Mouse (Mus musculus): Measurements from ENCODE around the gene Gm9833. TPM values are rescaled to one million over a fixed set of nuclear protein-coding genes. Genes with fewer than 3 reads are reported as not detected.

Gene Gm9833
- polyA plus RNA-seq, 1 experiment from 2014 or later: 2.5 TPM

- no peak for ATAC-seq (replicated peaks; ENCODE audit: low FRiP score)
- WGBS: 78% methylated on average over 7 of the region's 7 CpGs
- Histone ChIP-seq H3K9me3 (ENCODE audit: control insufficient read depth, low read length) (no peaks in the 10 kb centered on the region), H3K9ac (ENCODE audit: low read depth, low read length) (no peak overlapping the region), H3K27ac (ENCODE audit: low read depth, low read length) (no peak overlapping the region), H3K36me3 (ENCODE audit: control insufficient read depth, insufficient read depth, low read length) (no peaks in the 10 kb centered on the region), H3K27me3 (replicated peaks; ENCODE audit: control insufficient read depth, insufficient read depth, low read length) (peaks cover 12% of the 10 kb centered on the region), H3K4me3 (ENCODE audit: low read depth, low read length) (no peak overlapping the region), H3K4me2 (no peak overlapping the region), H3K4me1 (replicated peaks; ENCODE audit: control insufficient read depth, insufficient read depth, low read length) (no peaks in the 10 kb centered on the region)
- DNase-seq (ENCODE audit: low spot score): no peak
These were observed 2.4 kb upstream of the Gm9833 start for GRCm38 (mm10) chr3:10085396-10086119.

- H3K36me3 ChIP-seq (ENCODE audit: control insufficient read depth, insufficient read depth, low read length): no peaks in the 10 kb centered on the region
- H3K4me2 ChIP-seq: peak overlapping the region; percentile 28; the same call in 1 of the 2 replicates
- ATAC-seq (replicated peaks; ENCODE audit: low FRiP score): no peak
- DNase-seq (ENCODE audit: low spot score): no peak
- WGBS: 76% methylated on average over 8 of the region's 8 CpGs
- peaks cover 12% of the 10 kb centered on the region for H3K27me3 ChIP-seq (replicated peaks; ENCODE audit: control insufficient read depth, insufficient read depth, low read length)
- no peak overlapping the region for H3K9ac ChIP-seq (ENCODE audit: low read depth, low read length)
- H3K27ac ChIP-seq (ENCODE audit: low read depth, low read length): no peak overlapping the region
- H3K4me1 ChIP-seq (replicated peaks; ENCODE audit: control insufficient read depth, insufficient read depth, low read length): no peaks in the 10 kb centered on the region
- H3K9me3 ChIP-seq (ENCODE audit: control insufficient read depth, low read length): no peaks in the 10 kb centered on the region
- H3K4me3 ChIP-seq (ENCODE audit: low read depth, low read length): no peak overlapping the region
These were observed 399 bp upstream of the Gm9833 start for GRCm38 (mm10) chr3:10087511-10087910.

- Histone ChIP-seq H3K4me2 (no peak overlapping the region), H3K4me1 (replicated peaks; ENCODE audit: control insufficient read depth, insufficient read depth, low read length) (no peaks in the 10 kb centered on the region), H3K36me3 (ENCODE audit: control insufficient read depth, insufficient read depth, low read length) (no peaks in the 10 kb centered on the region), H3K9me3 (ENCODE audit: control insufficient read depth, low read length) (no peaks in the 10 kb centered on the region), H3K9ac (ENCODE audit: low read depth, low read length) (no peak overlapping the region), H3K27me3 (replicated peaks; ENCODE audit: control insufficient read depth, insufficient read depth, low read length) (peaks cover 7% of the 10 kb centered on the region), H3K27ac (ENCODE audit: low read depth, low read length) (no peak overlapping the region), H3K4me3 (ENCODE audit: low read depth, low read length) (no peak overlapping the region)
- DNase-seq (ENCODE audit: low spot score): no peak
- ATAC-seq (replicated peaks; ENCODE audit: low FRiP score): no peak
- WGBS: 72% methylated on average over 6 of the region's 6 CpGs
These were observed 3.8 kb downstream of the Gm9833 start for GRCm38 (mm10) chr3:10091616-10092140.

- Histone ChIP-seq H3K9ac (ENCODE audit: low read depth, low read length) (no peak overlapping the region), H3K4me3 (ENCODE audit: low read depth, low read length) (no peak overlapping the region), H3K4me2 (no peak overlapping the region), H3K9me3 (ENCODE audit: control insufficient read depth, low read length) (no peaks in the 10 kb centered on the region), H3K27ac (ENCODE audit: low read depth, low read length) (no peak overlapping the region), H3K27me3 (replicated peaks; ENCODE audit: control insufficient read depth, insufficient read depth, low read length) (peaks cover 2% of the 10 kb centered on the region), H3K4me1 (replicated peaks; ENCODE audit: control insufficient read depth, insufficient read depth, low read length) (no peaks in the 10 kb centered on the region), H3K36me3 (ENCODE audit: control insufficient read depth, insufficient read depth, low read length) (no peaks in the 10 kb centered on the region)
- ATAC-seq (replicated peaks; ENCODE audit: low FRiP score) (no peak), DNase-seq (ENCODE audit: low spot score) (no peak)
- WGBS: 17% methylated on average over 7 of the region's 7 CpGs
These were observed 4.6 kb downstream of the Gm9833 start for GRCm38 (mm10) chr3:10092499-10092898.

- no peaks in the 10 kb centered on the region for H3K9me3 ChIP-seq (ENCODE audit: control insufficient read depth, low read length)
- no peak overlapping the region for H3K27ac ChIP-seq (ENCODE audit: low read depth, low read length)
- no peak for ATAC-seq (replicated peaks; ENCODE audit: low FRiP score)
- no peak for DNase-seq (ENCODE audit: low spot score)
- H3K36me3 ChIP-seq (ENCODE audit: control insufficient read depth, insufficient read depth, low read length): no peaks in the 10 kb centered on the region
- no peak overlapping the region for H3K4me2 ChIP-seq
- H3K27me3 ChIP-seq (replicated peaks; ENCODE audit: control insufficient read depth, insufficient read depth, low read length): no peaks in the 10 kb centered on the region
- no peaks in the 10 kb centered on the region for H3K4me1 ChIP-seq (replicated peaks; ENCODE audit: control insufficient read depth, insufficient read depth, low read length)
- H3K9ac ChIP-seq (ENCODE audit: low read depth, low read length): no peak overlapping the region
- no peak overlapping the region for H3K4me3 ChIP-seq (ENCODE audit: low read depth, low read length)
- 62% methylated on average over 6 of the region's 6 CpGs for WGBS
These were observed 5.0 kb downstream of the Gm9833 start for GRCm38 (mm10) chr3:10092914-10093313.

GRCm38 (mm10) chr3:10095076-10095622 lies 7.2 kb downstream of the Gm9833 start:
- Histone ChIP-seq H3K27ac (ENCODE audit: low read depth, low read length) (no peak overlapping the region), H3K36me3 (ENCODE audit: control insufficient read depth, insufficient read depth, low read length) (no peaks in the 10 kb centered on the region), H3K4me1 (replicated peaks; ENCODE audit: control insufficient read depth, insufficient read depth, low read length) (no peaks in the 10 kb centered on the region), H3K27me3 (replicated peaks; ENCODE audit: control insufficient read depth, insufficient read depth, low read length) (no peaks in the 10 kb centered on the region), H3K4me2 (no peak overlapping the region), H3K9ac (ENCODE audit: low read depth, low read length) (no peak overlapping the region), H3K4me3 (ENCODE audit: low read depth, low read length) (no peak overlapping the region), H3K9me3 (ENCODE audit: control insufficient read depth, low read length) (no peaks in the 10 kb centered on the region)
- WGBS: 67% methylated on average over 2 of the region's 2 CpGs
- ATAC-seq (replicated peaks; ENCODE audit: low FRiP score) (no peak), DNase-seq (ENCODE audit: low spot score) (no peak)

- H3K4me1 ChIP-seq (replicated peaks; ENCODE audit: control insufficient read depth, insufficient read depth, low read length): no peaks in the 10 kb centered on the region
- WGBS: 72% methylated on average over 5 of the region's 5 CpGs
- no peaks in the 10 kb centered on the region for H3K36me3 ChIP-seq (ENCODE audit: control insufficient read depth, insufficient read depth, low read length)
- no peak overlapping the region for H3K9ac ChIP-seq (ENCODE audit: low read depth, low read length)
- H3K4me3 ChIP-seq (ENCODE audit: low read depth, low read length): no peak overlapping the region
- H3K27me3 ChIP-seq (replicated peaks; ENCODE audit: control insufficient read depth, insufficient read depth, low read length): no peaks in the 10 kb centered on the region
- no peak overlapping the region for H3K27ac ChIP-seq (ENCODE audit: low read depth, low read length)
- no peaks in the 10 kb centered on the region for H3K9me3 ChIP-seq (ENCODE audit: control insufficient read depth, low read length)
- DNase-seq (ENCODE audit: low spot score) (no peak), ATAC-seq (replicated peaks; ENCODE audit: low FRiP score) (no peak)
- no peak overlapping the region for H3K4me2 ChIP-seq
These were observed 11.8 kb downstream of the Gm9833 start for GRCm38 (mm10) chr3:10099756-10100155.

GRCm38 (mm10) chr3:10111570-10111969 lies 23.7 kb downstream of the Gm9833 start:
- no peak overlapping the region for H3K9ac ChIP-seq (ENCODE audit: low read depth, low read length)
- no peaks in the 10 kb centered on the region for H3K9me3 ChIP-seq (ENCODE audit: control insufficient read depth, low read length)
- no peak for ATAC-seq (replicated peaks; ENCODE audit: low FRiP score)
- H3K4me1 ChIP-seq (replicated peaks; ENCODE audit: control insufficient read depth, insufficient read depth, low read length): no peaks in the 10 kb centered on the region
- no peak overlapping the region for H3K27ac ChIP-seq (ENCODE audit: low read depth, low read length)
- WGBS: 79% methylated on average over 2 of the region's 2 CpGs
- DNase-seq (ENCODE audit: low spot score): no peak
- H3K4me2 ChIP-seq: no peak overlapping the region
- no peaks in the 10 kb centered on the region for H3K36me3 ChIP-seq (ENCODE audit: control insufficient read depth, insufficient read depth, low read length)
- H3K4me3 ChIP-seq (ENCODE audit: low read depth, low read length): no peak overlapping the region
- no peaks in the 10 kb centered on the region for H3K27me3 ChIP-seq (replicated peaks; ENCODE audit: control insufficient read depth, insufficient read depth, low read length)

GRCm38 (mm10) chr3:10112196-10112595 lies 24.3 kb downstream of the Gm9833 start:
- Histone ChIP-seq H3K4me2 (no peak overlapping the region), H3K27ac (ENCODE audit: low read depth, low read length) (no peak overlapping the region), H3K27me3 (replicated peaks; ENCODE audit: control insufficient read depth, insufficient read depth, low read length) (no peaks in the 10 kb centered on the region), H3K4me1 (replicated peaks; ENCODE audit: control insufficient read depth, insufficient read depth, low read length) (no peaks in the 10 kb centered on the region), H3K9me3 (ENCODE audit: control insufficient read depth, low read length) (no peaks in the 10 kb centered on the region), H3K4me3 (ENCODE audit: low read depth, low read length) (no peak overlapping the region), H3K9ac (ENCODE audit: low read depth, low read length) (no peak overlapping the region), H3K36me3 (ENCODE audit: control insufficient read depth, insufficient read depth, low read length) (no peaks in the 10 kb centered on the region)
- WGBS: 80% methylated on average over 4 of the region's 4 CpGs
- no peak for DNase-seq (ENCODE audit: low spot score)
- no peak for ATAC-seq (replicated peaks; ENCODE audit: low FRiP score)

Measured in liver, embryonic 11.5 days (tissue).